Mouse (Mus musculus): ENCODE data around the gene Tas1r1. TPM values are rescaled to one million over a fixed set of nuclear protein-coding genes. Genes with fewer than 3 reads are reported as not detected.
"Not testable (repeated sequence)": the region's sequence is repeated elsewhere in the genome, so short reads cannot be mapped to it uniquely, and the experiment has no call there.

Tas1r1 gene
- polyA plus RNA-seq, 2 experiments from 2014 or later, result not detected

DNA sequence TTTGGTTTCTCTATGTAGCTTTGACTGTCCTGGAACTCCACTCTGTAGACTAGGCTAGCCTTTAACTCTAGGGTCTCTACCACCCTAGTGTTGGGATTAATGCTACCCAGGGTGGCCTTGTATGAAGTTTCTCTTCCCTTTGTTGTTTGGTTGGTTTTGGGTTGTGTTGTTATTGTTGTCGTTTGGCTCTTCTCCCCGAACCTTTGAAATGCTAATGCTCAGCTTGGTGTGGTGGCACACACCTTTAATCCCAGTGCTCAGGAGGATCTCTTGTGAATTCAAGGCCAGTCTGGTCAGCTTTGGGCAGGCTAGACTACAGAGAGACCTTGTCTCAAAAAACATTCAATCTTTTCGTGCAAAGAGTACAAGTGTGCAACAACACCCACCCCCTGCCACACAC, 4.8 kb upstream of the Tas1r1 start:
- ATAC-seq, result no peak

DNA sequence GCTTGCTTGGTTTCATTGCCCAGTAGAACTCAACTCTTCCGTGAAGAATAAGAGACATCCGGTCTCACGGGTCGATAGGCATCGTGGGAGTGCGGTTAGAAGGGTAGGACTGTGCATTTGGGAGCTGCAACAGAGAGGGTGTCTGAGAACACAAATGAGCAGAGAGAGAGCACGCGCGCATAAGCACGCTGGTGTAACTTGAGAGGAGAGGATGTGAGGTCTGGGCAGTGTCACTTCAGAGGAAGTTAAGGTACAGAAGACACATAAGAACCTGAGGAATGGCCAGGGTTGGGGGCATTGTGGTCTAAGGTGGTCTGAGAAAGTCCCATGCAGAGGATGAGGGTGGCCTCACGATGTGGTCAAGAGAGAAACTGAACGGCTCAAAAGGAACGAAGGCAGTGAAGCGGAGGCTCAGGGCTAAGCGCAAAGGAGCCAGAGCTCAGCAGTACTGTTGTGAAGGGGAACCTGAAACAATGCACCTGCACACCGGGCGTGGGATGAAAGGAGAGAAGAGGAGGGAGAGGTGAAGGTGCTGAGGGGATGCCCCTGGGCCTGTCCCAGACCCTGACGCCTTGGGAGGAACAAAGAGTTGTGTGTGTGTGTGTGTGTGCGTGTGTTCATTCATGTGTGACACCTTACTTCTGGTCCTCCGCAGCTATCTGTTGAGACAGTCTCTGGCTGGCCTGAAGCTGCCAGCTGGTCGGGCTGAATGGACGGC, 3.7 kb upstream of the Tas1r1 start:
- ATAC-seq, result no peak

- ATAC-seq, result no peak
Observed at GRCm38 (mm10) chr4:152039831-152040310, 1.5 kb upstream of the Tas1r1 start.

DNA sequence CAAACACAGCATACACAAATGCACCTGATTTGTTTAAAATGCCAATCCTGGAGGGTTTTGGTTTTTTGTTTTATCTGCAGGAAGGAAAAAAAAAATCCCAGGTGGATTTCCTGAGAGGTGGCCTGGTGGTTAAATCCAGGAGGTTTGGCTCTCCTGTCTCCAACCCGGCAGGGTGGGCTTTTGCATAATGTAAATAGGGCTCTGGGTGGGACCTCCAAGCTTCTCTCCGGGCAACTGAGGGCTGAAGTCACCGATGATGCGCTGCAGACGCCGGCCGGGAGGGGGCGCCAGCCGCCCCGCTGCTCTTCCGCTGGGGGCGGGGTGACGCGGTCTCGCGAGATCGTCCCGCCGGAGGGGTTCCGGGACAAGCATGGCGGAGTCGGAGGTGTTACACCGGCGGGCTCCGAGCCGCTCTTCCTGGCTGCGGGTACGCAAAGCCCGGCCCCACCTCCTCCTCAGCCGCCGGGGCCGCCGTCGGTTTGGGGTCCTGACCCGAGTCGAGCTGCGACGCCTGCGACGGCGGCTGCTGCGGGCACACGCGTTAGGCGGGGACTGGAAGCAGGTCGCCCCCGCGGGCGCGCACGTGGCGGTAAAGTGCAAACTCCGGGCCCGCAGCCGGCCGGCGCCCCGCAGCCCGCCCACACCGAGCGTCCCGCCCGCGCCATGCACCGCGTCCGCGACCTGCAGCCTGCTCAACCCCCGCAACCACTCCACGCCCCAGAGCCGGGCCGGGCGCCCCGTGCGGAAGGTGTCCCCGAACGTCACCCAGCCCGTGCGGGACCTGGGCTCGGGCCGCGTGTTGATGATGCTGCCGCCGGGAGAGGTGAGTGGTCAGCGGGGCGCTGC, 840 bp upstream of the Tas1r1 start, which contains the start of gene Nol9:
Nol9 (plus strand) TSS at position 337 of the 846 bp plus-strand sequence.
- peak; percentile 95 for ATAC-seq

DNA sequence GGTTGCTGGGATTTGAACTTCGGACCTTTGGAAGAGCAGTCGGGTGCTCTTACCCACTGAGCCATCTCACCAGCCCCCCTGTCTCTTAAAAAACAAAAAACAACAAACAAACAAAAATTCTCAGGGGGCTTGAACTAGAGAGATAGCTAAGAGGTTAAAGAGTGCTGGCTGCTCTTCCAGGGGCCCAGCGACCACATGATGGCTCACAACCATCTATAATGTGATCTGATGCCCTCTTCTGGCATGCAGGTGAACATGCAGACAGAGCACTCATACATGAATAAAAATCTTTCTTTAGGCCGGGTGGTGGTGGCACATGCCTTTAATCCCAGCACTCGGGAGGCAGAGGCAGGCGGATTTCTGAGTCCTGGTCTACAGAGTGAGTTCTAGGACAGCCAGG, 1.9 kb downstream of the Tas1r1 start:
- ATAC-seq, result not testable (repeated sequence)

GRCm38 (mm10) chr4:152032922-152033321, 5.4 kb downstream of the Tas1r1 start:
- no peak for ATAC-seq

- ATAC-seq, result no peak
Observed at GRCm38 (mm10) chr4:152029997-152030396, 8.4 kb downstream of the Tas1r1 start.

GRCm38 (mm10) chr4:152029087-152029486, 9.3 kb downstream of the Tas1r1 start:
- ATAC-seq, result no peak

DNA sequence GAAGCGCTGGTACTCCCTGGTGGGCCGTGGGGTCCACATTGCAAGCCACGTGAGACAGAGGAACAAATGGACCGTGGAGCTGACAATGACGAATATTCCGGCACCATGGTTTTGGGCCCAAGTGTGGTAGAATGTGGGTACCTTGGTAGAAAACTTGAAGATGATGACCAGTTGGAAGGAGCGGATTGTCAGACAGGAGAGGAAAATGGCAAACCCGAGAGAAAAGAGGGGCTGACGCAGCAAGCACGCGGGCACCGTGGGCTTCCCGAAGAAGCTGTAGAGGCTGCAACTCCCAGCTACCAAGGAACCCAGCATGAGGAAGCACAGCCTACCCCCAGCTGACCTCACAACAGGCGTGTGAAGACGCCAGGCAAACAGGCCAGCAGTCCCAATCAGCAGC, 9.9 kb downstream of the Tas1r1 start:
- ATAC-seq, result no peak

- peak; percentile 99 for ATAC-seq
Observed at GRCm38 (mm10) chr4:152027524-152027923, 10.8 kb downstream of the Tas1r1 start, which contains the start of gene Zbtb48. Gene Zbtb48 (minus strand): TSS chr4:152027671.

DNA sequence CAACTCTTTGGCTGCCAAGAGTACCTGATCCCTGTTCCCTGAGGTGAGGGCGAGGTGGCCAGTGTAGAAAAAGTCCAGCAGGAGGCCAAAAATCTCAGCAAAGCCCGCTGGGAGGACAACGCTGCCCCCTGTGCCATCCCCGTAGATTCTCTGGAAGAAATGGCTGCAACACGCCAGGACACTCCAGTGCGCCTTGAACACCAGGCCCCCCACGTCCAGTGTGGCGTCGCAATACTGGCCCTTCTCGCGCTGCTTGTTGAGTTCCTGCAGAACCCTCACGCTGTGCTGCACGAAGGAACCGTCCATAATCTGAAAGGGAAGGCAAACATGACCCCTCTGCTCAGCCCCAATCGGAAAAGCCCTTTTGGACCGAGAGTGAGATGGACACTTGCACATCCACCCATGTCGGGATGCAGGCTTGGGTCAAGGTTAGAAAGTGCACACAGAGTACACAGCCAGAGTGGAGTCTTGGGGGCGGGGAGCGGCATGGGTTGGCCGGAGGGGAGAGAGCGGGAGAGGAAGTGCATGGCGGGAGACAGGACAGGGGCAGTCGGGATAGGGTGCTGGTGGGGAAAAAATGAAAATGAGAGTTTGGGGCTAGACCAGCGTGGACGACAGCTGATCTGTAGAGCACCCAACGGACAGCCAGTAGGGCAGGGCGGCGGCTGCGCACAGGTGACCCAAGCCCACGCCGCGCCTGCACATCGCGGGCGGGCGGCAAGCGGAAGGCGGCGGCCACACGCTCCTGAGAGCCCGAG, 11.4 kb downstream of the Tas1r1 start:
- ATAC-seq, result no peak

DNA sequence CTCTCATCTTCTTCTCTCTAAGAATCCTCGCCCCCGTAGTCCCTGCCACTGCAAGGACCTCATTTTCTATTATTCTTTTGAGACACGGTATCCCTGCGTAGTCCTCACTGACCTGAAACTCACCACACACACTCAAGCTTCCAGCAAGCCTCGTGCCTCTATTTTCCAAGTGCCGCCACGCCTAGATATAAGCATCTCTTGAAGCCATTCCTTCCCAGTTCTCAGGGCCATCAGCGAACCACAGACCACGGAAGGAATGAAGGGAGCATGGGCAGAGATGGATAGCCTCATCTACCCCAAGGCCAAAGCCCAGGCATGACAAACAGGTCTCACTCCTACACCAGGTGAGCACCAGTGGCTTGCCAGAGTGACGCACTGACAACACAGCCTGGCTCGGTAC, 13.8 kb downstream of the Tas1r1 start:
- ATAC-seq, result no peak

DNA sequence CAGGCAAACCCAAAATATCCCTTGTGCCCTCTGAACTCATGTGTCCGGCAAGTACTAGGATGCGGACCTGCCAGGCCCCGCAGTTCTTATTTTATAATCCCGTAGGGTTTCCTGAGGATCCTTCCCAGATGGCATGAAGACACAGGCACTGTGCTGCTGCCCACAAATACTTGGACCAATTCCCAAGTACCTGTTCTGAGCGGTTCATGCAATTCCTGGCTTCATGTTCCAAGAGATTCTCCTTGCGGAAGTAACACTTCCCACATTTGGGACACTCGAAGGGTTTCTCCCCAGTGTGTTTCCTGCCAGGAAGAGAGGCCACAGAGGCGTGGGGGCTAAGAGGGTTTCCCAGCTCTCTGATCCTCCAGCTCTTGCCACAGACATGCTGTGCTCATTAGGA, 15.9 kb downstream of the Tas1r1 start:
- no peak for ATAC-seq

- ATAC-seq, result no peak
Observed at GRCm38 (mm10) chr4:152021568-152022097, 16.7 kb downstream of the Tas1r1 start.

DNA sequence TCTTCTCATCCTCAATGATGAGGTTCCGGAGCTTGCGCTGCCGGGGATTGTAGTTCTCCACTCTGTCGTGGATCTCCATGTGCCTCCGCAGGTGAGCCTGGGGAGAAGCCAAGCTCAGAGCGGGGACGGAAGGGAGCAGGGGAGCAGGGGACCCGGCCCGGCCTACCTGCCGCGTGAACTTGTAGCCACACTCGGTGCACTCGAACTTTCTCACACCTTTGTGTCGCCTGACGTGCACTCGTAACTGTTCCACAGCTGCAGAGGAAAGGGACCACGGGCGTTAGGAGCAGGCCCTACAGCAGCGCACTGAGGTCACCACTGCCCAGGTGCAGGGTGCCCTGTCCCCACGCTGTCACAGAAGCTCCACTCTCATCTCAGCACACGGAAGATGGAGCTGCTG, 18.3 kb downstream of the Tas1r1 start:
- no peak for ATAC-seq

DNA sequence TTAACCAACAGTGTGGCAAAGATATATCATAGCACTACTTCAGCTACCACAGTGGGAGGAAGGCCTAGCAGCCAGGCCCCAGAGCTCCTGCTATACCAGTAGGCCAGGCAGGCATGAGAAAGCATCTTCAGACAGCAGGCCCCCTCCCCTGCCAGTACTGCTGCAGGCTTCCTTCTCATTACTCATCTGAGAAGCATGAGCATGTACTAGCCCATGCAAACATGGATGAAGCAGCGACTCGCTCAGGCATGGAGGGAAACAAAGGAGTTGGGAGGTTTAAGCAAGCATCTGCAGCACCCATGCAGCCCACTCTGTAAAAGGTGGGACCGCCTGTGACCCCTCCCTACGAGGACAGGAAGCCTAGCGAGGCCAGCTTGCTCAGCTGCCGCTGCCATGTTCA, 19.3 kb downstream of the Tas1r1 start:
- no peak for ATAC-seq

DNA sequence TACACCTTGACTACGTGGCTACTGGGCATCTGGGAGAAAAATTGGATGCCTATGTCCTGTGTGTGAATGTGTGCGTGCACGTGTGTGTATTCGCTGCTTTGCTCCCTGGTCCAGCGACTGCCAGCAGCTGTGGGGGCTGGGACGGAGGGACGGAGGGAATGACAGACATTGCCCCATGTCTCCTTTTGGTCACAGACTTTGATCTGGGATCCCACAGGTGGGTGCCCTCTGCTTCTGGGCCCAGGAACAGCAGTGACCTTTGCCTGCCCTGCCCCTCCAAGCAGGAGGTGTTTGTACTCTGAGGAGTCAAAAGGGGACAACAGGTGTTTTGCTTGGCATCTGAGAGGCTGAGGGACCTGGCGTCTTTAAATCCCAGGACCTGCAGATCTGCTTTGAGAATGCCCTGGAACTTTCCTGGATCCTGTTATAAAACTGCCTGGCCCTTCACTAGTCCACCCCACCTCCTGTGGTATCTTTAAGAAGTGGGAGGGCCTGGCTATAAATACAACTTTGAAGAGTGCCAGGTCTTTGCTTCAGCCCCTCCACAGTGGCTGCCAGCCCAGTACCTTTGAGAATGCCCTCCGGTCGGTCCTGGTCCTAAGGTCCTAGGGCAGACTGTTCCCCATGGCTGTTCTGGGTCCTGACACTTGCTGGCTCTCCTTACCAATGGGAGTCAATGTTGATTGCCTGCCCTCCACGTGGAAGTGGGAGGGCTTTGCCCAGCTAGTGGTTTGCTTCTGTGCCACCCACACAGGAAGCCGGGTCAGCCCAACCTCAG, 25.1 kb downstream of the Tas1r1 start:
- ATAC-seq, result no peak

- ATAC-seq, result no peak
Observed at GRCm38 (mm10) chr4:152012109-152012508, 26.3 kb downstream of the Tas1r1 start.

DNA sequence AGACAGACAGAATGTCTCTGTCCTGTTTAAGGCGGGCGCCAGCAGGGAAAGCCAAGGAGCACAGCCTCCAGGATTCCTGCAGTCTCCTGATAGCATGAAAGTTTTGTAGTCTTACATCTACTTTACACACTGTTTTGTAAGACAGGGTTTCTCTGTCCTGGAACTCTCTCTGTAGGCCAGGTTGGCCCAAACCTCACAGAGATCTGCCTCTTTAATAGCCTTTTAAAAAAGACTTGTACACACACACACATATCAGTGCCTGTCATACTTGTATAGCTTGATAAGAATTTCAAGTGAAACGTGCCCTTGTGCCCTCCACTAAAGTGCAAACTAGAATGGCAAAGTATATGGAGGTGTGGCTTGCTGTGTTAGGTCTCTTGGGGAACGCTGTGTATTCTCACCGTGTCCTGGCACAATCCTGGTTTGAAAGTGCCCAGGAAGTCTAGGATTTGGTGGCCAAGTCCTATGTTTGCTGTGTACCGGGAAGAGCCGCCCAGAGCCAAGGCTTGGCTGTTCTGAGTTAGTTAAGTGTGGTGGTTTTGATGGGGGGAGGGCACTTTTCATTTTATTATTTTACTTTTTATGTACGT, 27.1 kb downstream of the Tas1r1 start:
- ATAC-seq, result no peak

- ATAC-seq, result no peak
Observed at GRCm38 (mm10) chr4:152010707-152011134, 27.6 kb downstream of the Tas1r1 start.

DNA sequence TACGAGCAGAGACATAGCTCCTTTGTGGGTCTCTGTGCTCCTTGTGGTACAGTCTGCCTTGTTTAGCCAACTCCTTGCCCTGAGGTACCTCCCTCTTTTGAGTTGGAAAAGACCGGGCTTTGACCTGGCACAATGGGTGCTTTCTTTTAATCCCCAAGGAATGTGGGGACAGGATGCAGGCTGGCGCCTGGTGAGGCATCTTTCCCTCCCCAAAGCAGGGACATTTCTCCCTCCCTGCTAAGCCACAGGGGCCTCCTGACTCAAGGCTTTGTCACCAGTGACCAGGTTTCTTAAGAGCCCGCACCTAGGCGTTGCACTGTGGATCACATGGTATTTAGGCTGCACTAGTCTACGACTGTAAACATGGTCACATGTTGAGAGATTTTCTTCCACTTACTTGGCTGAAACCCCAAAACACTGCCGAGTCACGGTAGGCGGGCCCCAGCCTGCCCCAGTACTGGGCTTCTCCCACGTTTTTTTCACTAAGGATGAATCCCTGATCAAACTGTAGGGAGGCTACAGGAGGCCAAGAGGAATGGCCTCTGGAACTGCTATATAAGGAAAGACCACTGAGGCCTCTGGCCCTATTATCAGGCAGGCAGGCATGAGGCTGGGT, 28.2 kb downstream of the Tas1r1 start:
- no peak for ATAC-seq

Measured in CD4-positive, CD25-positive, alpha-beta regulatory T cell, adult 4 months (primary cell).